In genomic region chr13:95336122-95336677, GRCm38 (mm10) we compare ENCODE assay signal across 11 mouse cellular contexts. TPM values are rescaled to one million over a fixed set of nuclear protein-coding genes. Genes with fewer than 3 reads are reported as not detected.
DNase-seq lines count a peak whose midpoint lies in the region; ATAC-seq lines count a peak whose summit lies in the region.
"Had no signal": no experiment of that assay in that cellular context is flagged by ENCODE, and none has a peak within 500 bp of the region (broad histone marks: within the 10 kb centered on the region; RNA-seq: fewer than 3 reads in every experiment).

No protein-coding gene starts in this region.

- H3K36me3 ChIP-seq in hindbrain, embryonic 15.5 days: peaks cover 25% of the 10 kb centered on the region

- ATAC-seq in hindbrain, embryonic 15.5 days (ENCODE audit: low FRiP score, low read depth): peak; percentile 72; the same call in 1 of the 2 replicates
- no peak for ATAC-seq in CD4-positive, CD25-positive, alpha-beta regulatory T cell, adult 4 months

- intact Hi-C loops in left cerebral cortex, postnatal 25 days (cut with DNase I): no loop called here

- peak overlapping the region; percentile 12 for H3K4me3 ChIP-seq in hindbrain, embryonic 15.5 days
- H3K4me3 ChIP-seq: megakaryocyte, embryonic 14.5 days had no signal

- H3K27me3 ChIP-seq in hindbrain, embryonic 15.5 days: no peaks in the 10 kb centered on the region

- no peak overlapping the region for H3K9ac ChIP-seq in hindbrain, embryonic 15.5 days

- no peaks in the 10 kb centered on the region for H3K9me3 ChIP-seq in hindbrain, embryonic 15.5 days

- 65% methylated on average over 40 of the region's 40 CpGs for WGBS in hindbrain, embryonic 15.5 days

- peak; percentile 23 to 35 for DNase-seq in left cerebral cortex, postnatal 25 days (ENCODE audit: low spot score in 2 of 2)
- DNase-seq in left cerebral cortex, adult 11 months (ENCODE audit: low spot score): no peak
- DNase-seq in cerebellum, adult 8-10 months: peak; percentile 74
- DNase-seq in right cerebral cortex, postnatal 4 days: peak; percentile 24
- DNase-seq in urinary bladder, adult 18-20 months (ENCODE audit: low spot score in 2 of 2): no peak
- DNase-seq in thymus, postnatal 4 days: no peak

- peak overlapping the region; percentile 39 for H3K4me2 ChIP-seq in hindbrain, embryonic 15.5 days
- H3K4me2 ChIP-seq: heart, embryonic 11.5 days had no signal

- H3K27ac ChIP-seq in hindbrain, embryonic 15.5 days (replicated peaks): no peak overlapping the region

- no peaks in the 10 kb centered on the region for H3K4me1 ChIP-seq in hindbrain, embryonic 15.5 days (replicated peaks)

RNA-seq across cellular contexts. Expression of gene Zbed3, which starts 12.8 kb away (rescaled TPM):
- total RNA-seq in left cerebral cortex, postnatal 25 days (2021): 10 to 100 TPM; 15.6 to 16.0 TPM
- 35.6 and 39.3 TPM in 2 replicates for polyA plus RNA-seq in hindbrain, embryonic 15.5 days (2015; fragmentation: Nextera tagmentation; extraction: Ambion mirVana)
- polyA plus RNA-seq in CD4-positive, CD25-positive, alpha-beta regulatory T cell, adult 4 months (2017; shearing (Covaris generic)): 1 to 10 TPM in 1 of 2 experiments, under 1 TPM in 1; 0.62 to 1.1 TPM
- total RNA-seq: MEL had no signal

RNA-seq across cellular contexts. Expression of gene Aggf1, which starts 39.0 kb away (rescaled TPM):
- 10 to 100 TPM; 52.7 to 53.8 TPM for total RNA-seq in left cerebral cortex, postnatal 25 days (2021)
- polyA plus RNA-seq in hindbrain, embryonic 15.5 days (2015; fragmentation: Nextera tagmentation; extraction: Ambion mirVana): 36.4 and 38.3 TPM in 2 replicates
- 10 to 100 TPM in 1 of 2 experiments, 1 to 10 TPM in 1; 9.9 to 13.6 TPM for polyA plus RNA-seq in CD4-positive, CD25-positive, alpha-beta regulatory T cell, adult 4 months (2017; shearing (Covaris generic))

Comparison
In these comparisons a context has a peak if more than half of its experiments do, and no peak if none do; other contexts are left out.
1. DNase-seq: peak in left cerebral cortex, postnatal 25 days (2 of 2), cerebellum, adult 8-10 months (single experiment) and right cerebral cortex, postnatal 4 days (single experiment); none in left cerebral cortex, adult 11 months (single experiment), urinary bladder, adult 18-20 months (0 of 2) and thymus, postnatal 4 days (single experiment).
2. RNA of gene Zbed3, which starts 12.8 kb away (polyA plus RNA-seq): 35.6 to 39.3 TPM in hindbrain, embryonic 15.5 days; 0.62 to 1.1 TPM in CD4-positive, CD25-positive, alpha-beta regulatory T cell, adult 4 months; every median in the first group is over 10 times any median in the second.